Mouse (Mus musculus): Measurements from ENCODE around the gene Ndufa8. TPM values are rescaled to one million over a fixed set of nuclear protein-coding genes. Genes with fewer than 3 reads are reported as not detected.
A peak's percentile ranks its signal among the peaks of the same experiment; 100 is the strongest.

The Ndufa8 gene
- polyA plus RNA-seq, 1 experiment from 2014 or later = 128 TPM

- ATAC-seq (ENCODE audit: low read depth) = no peak
- Histone ChIP-seq H3K4me3 (ENCODE audit: low read depth, low read length) (no peak overlapping the region), H3K36me3 (ENCODE audit: control insufficient read depth, insufficient read depth) (no peaks in the 10 kb centered on the region), H3K27me3 (ENCODE audit: control insufficient read depth, insufficient read depth, low read depth, low read length) (no peaks in the 10 kb centered on the region), H3K4me2 (ENCODE audit: low read depth, low read length) (no peak overlapping the region), H3K9me3 (replicated peaks; ENCODE audit: control insufficient read depth, low read length) (no peaks in the 10 kb centered on the region), H3K9ac (ENCODE audit: low read depth, low read length) (no peak overlapping the region), H3K27ac (ENCODE audit: low read length) (no peak overlapping the region), H3K4me1 (ENCODE audit: control insufficient read depth, low read depth, low read length) (no peaks in the 10 kb centered on the region)
- 37% methylated on average over 3 of the region's 3 CpGs for WGBS (ENCODE audit: insufficient replicate concordance)
Measured at GRCm38 (mm10) chr2:36056248-36056647, 7.0 kb upstream of the Ndufa8 start.

GRCm38 (mm10) chr2:36053249-36053648 is 4.0 kb upstream of the Ndufa8 start:
- 50% methylated on average over 3 of the region's 3 CpGs for WGBS (ENCODE audit: insufficient replicate concordance)
- Histone ChIP-seq H3K9ac (ENCODE audit: low read depth, low read length) (no peak overlapping the region), H3K4me2 (ENCODE audit: low read depth, low read length) (no peak overlapping the region), H3K27me3 (ENCODE audit: control insufficient read depth, insufficient read depth, low read depth, low read length) (no peaks in the 10 kb centered on the region), H3K9me3 (replicated peaks; ENCODE audit: control insufficient read depth, low read length) (no peaks in the 10 kb centered on the region), H3K27ac (ENCODE audit: low read length) (no peak overlapping the region), H3K4me1 (ENCODE audit: control insufficient read depth, low read depth, low read length) (peaks cover 6% of the 10 kb centered on the region), H3K36me3 (ENCODE audit: control insufficient read depth, insufficient read depth) (no peaks in the 10 kb centered on the region), H3K4me3 (ENCODE audit: low read depth, low read length) (no peak overlapping the region)
- no peak for ATAC-seq (ENCODE audit: low read depth)

GRCm38 (mm10) chr2:36049567-36049954 is 355 bp upstream of the Ndufa8 start:
- WGBS (ENCODE audit: insufficient replicate concordance) = 45% methylated on average over 10 of the region's 10 CpGs

GRCm38 (mm10) chr2:36048164-36048563 is 1.0 kb downstream of the Ndufa8 start:
- Histone ChIP-seq H3K4me2 (ENCODE audit: low read depth, low read length) (peak overlapping the region; percentile 76), H3K27ac (ENCODE audit: low read length) (no peak overlapping the region), H3K9me3 (replicated peaks; ENCODE audit: control insufficient read depth, low read length) (no peaks in the 10 kb centered on the region), H3K4me3 (ENCODE audit: low read depth, low read length) (peak overlapping the region; percentile 87), H3K36me3 (ENCODE audit: control insufficient read depth, insufficient read depth) (peaks cover 4% of the 10 kb centered on the region; the same call in 1 of the 2 replicates), H3K27me3 (ENCODE audit: control insufficient read depth, insufficient read depth, low read depth, low read length) (no peaks in the 10 kb centered on the region), H3K4me1 (ENCODE audit: control insufficient read depth, low read depth, low read length) (peaks cover 15% of the 10 kb centered on the region), H3K9ac (ENCODE audit: low read depth, low read length) (peak overlapping the region; percentile 87)
- 32% methylated on average over 8 of the region's 8 CpGs for WGBS (ENCODE audit: insufficient replicate concordance)
- ATAC-seq (ENCODE audit: low read depth) = no peak

More at GRCm38 (mm10) chr2:36049567-36049954, 355 bp upstream of the Ndufa8 start:
- Histone ChIP-seq H3K4me1 (ENCODE audit: control insufficient read depth, low read depth, low read length) (peaks cover 15% of the 10 kb centered on the region), H3K36me3 (ENCODE audit: control insufficient read depth, insufficient read depth) (no peaks in the 10 kb centered on the region), H3K27ac (ENCODE audit: low read length) (no peak overlapping the region), H3K9ac (ENCODE audit: low read depth, low read length) (no peak overlapping the region), H3K4me3 (ENCODE audit: low read depth, low read length) (peak overlapping the region; percentile 87), H3K27me3 (ENCODE audit: control insufficient read depth, insufficient read depth, low read depth, low read length) (no peaks in the 10 kb centered on the region), H3K9me3 (replicated peaks; ENCODE audit: control insufficient read depth, low read length) (no peaks in the 10 kb centered on the region), H3K4me2 (ENCODE audit: low read depth, low read length) (peak overlapping the region; percentile 76)
- ATAC-seq (ENCODE audit: low read depth) = no peak

GRCm38 (mm10) chr2:36040872-36041271 is 8.3 kb downstream of the Ndufa8 start:
- no peak overlapping the region for H3K4me3 ChIP-seq (ENCODE audit: low read depth, low read length)
- H3K27ac ChIP-seq (ENCODE audit: low read length) = no peak overlapping the region
- H3K4me2 ChIP-seq (ENCODE audit: low read depth, low read length) = no peak overlapping the region
- no peaks in the 10 kb centered on the region for H3K27me3 ChIP-seq (ENCODE audit: control insufficient read depth, insufficient read depth, low read depth, low read length)
- WGBS (ENCODE audit: insufficient replicate concordance) = 50% methylated on average over 1 of the region's 1 CpGs
- ATAC-seq (ENCODE audit: low read depth) = no peak
- H3K9me3 ChIP-seq (replicated peaks; ENCODE audit: control insufficient read depth, low read length) = no peaks in the 10 kb centered on the region
- no peaks in the 10 kb centered on the region; the same call in 1 of the 2 replicates for H3K4me1 ChIP-seq (ENCODE audit: control insufficient read depth, low read depth, low read length)
- H3K9ac ChIP-seq (ENCODE audit: low read depth, low read length) = no peak overlapping the region
- H3K36me3 ChIP-seq (ENCODE audit: control insufficient read depth, insufficient read depth) = peaks cover 10% of the 10 kb centered on the region

GRCm38 (mm10) chr2:36039297-36039985 is 9.8 kb downstream of the Ndufa8 start:
- peaks cover 10% of the 10 kb centered on the region for H3K36me3 ChIP-seq (ENCODE audit: control insufficient read depth, insufficient read depth)
- no peak overlapping the region for H3K4me3 ChIP-seq (ENCODE audit: low read depth, low read length)
- no peak overlapping the region for H3K4me2 ChIP-seq (ENCODE audit: low read depth, low read length)
- no peak overlapping the region; the same call in 1 of the 2 replicates for H3K27ac ChIP-seq (ENCODE audit: low read length)
- no peaks in the 10 kb centered on the region for H3K9me3 ChIP-seq (replicated peaks; ENCODE audit: control insufficient read depth, low read length)
- H3K4me1 ChIP-seq (ENCODE audit: control insufficient read depth, low read depth, low read length) = no peaks in the 10 kb centered on the region; the same call in 1 of the 2 replicates
- whole genome bisulfite sequencing (ENCODE audit: insufficient replicate concordance) = 65% methylated on average over 7 of the region's 7 CpGs
- H3K9ac ChIP-seq (ENCODE audit: low read depth, low read length) = no peak overlapping the region
- no peaks in the 10 kb centered on the region for H3K27me3 ChIP-seq (ENCODE audit: control insufficient read depth, insufficient read depth, low read depth, low read length)
- ATAC-seq (ENCODE audit: low read depth) = peak; percentile 76

GRCm38 (mm10) chr2:36035413-36036081 is 13.7 kb downstream of the Ndufa8 start:
- WGBS (ENCODE audit: insufficient replicate concordance) = 24% methylated on average over 11 of the region's 11 CpGs
- Histone ChIP-seq H3K27me3 (ENCODE audit: control insufficient read depth, insufficient read depth, low read depth, low read length) (no peaks in the 10 kb centered on the region), H3K9ac (ENCODE audit: low read depth, low read length) (no peak overlapping the region), H3K27ac (ENCODE audit: low read length) (no peak overlapping the region), H3K36me3 (ENCODE audit: control insufficient read depth, insufficient read depth) (peaks cover 6% of the 10 kb centered on the region; the same call in 1 of the 2 replicates), H3K9me3 (replicated peaks; ENCODE audit: control insufficient read depth, low read length) (no peaks in the 10 kb centered on the region), H3K4me2 (ENCODE audit: low read depth, low read length) (no peak overlapping the region), H3K4me3 (ENCODE audit: low read depth, low read length) (no peak overlapping the region), H3K4me1 (ENCODE audit: control insufficient read depth, low read depth, low read length) (no peaks in the 10 kb centered on the region)
- no peak for ATAC-seq (ENCODE audit: low read depth)

- Histone ChIP-seq H3K9me3 (replicated peaks; ENCODE audit: control insufficient read depth, low read length) (no peaks in the 10 kb centered on the region), H3K4me1 (ENCODE audit: control insufficient read depth, low read depth, low read length) (no peaks in the 10 kb centered on the region), H3K4me3 (ENCODE audit: low read depth, low read length) (no peak overlapping the region), H3K9ac (ENCODE audit: low read depth, low read length) (no peak overlapping the region), H3K36me3 (ENCODE audit: control insufficient read depth, insufficient read depth) (peaks cover 6% of the 10 kb centered on the region; the same call in 1 of the 2 replicates), H3K4me2 (ENCODE audit: low read depth, low read length) (no peak overlapping the region), H3K27me3 (ENCODE audit: control insufficient read depth, insufficient read depth, low read depth, low read length) (no peaks in the 10 kb centered on the region), H3K27ac (ENCODE audit: low read length) (no peak overlapping the region)
- ATAC-seq (ENCODE audit: low read depth) = no peak
- 41% methylated on average over 7 of the region's 7 CpGs for WGBS (ENCODE audit: insufficient replicate concordance)
Measured at GRCm38 (mm10) chr2:36034898-36035297, 14.3 kb downstream of the Ndufa8 start.

- no peak overlapping the region for H3K4me2 ChIP-seq (ENCODE audit: low read depth, low read length)
- no peak overlapping the region for H3K27ac ChIP-seq (ENCODE audit: low read length)
- H3K9ac ChIP-seq (ENCODE audit: low read depth, low read length) = no peak overlapping the region
- peaks cover 6% of the 10 kb centered on the region; the same call in 1 of the 2 replicates for H3K36me3 ChIP-seq (ENCODE audit: control insufficient read depth, insufficient read depth)
- no peaks in the 10 kb centered on the region for H3K27me3 ChIP-seq (ENCODE audit: control insufficient read depth, insufficient read depth, low read depth, low read length)
- no peaks in the 10 kb centered on the region for H3K4me1 ChIP-seq (ENCODE audit: control insufficient read depth, low read depth, low read length)
- WGBS (ENCODE audit: insufficient replicate concordance) = 63% methylated on average over 7 of the region's 7 CpGs
- ATAC-seq (ENCODE audit: low read depth) = no peak
- no peak overlapping the region for H3K4me3 ChIP-seq (ENCODE audit: low read depth, low read length)
- no peaks in the 10 kb centered on the region for H3K9me3 ChIP-seq (replicated peaks; ENCODE audit: control insufficient read depth, low read length)
Measured at GRCm38 (mm10) chr2:36033966-36034365, 15.2 kb downstream of the Ndufa8 start.
